Mouse (Mus musculus): ENCODE results near the gene Ctdsp2.

The Ctdsp2 gene

GRCm38 (mm10) chr10:126962966-126963330, 15.6 kb upstream of the Ctdsp2 start:
- DNase-seq (ENCODE audit: low spot score): no peak

- no peak for DNase-seq (ENCODE audit: low spot score)
These were observed 14.7 kb upstream of the Ctdsp2 start for GRCm38 (mm10) chr10:126963821-126964220.

DNA sequence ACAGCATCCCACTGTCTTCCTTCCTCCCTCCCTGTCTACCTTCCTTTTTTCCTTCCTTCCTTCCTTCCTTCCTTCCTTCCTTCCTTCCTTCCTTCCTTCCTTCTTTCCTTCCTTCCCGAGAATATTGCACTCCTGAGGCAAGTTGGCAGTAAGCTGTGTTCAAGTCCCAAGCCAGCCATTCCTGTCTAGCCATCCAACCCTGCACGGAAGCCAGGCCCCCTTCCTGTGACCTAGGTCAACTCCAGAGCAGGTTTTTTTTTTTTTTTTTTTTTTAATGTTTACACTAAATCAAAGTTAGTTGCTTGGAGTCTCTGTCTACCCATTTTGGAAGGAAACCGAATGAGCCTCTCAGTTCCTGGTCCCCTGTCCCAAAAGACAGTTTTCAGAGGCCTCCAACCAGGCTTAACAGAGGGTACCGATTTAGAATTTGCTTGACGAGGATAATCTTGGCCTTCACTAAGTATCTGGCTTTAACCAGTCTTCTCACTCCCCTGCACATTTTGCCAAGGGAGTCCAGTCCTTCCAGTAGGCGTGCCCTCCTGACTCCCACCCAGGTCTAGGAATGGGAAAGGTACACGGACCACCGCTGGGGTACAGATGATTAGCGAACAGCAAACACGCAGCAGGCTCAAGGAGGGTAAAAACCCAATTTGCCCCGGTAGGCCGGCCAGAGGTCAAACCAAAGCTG, 7.0 kb upstream of the Ctdsp2 start:
- DNase-seq (ENCODE audit: low spot score): no peak

DNA sequence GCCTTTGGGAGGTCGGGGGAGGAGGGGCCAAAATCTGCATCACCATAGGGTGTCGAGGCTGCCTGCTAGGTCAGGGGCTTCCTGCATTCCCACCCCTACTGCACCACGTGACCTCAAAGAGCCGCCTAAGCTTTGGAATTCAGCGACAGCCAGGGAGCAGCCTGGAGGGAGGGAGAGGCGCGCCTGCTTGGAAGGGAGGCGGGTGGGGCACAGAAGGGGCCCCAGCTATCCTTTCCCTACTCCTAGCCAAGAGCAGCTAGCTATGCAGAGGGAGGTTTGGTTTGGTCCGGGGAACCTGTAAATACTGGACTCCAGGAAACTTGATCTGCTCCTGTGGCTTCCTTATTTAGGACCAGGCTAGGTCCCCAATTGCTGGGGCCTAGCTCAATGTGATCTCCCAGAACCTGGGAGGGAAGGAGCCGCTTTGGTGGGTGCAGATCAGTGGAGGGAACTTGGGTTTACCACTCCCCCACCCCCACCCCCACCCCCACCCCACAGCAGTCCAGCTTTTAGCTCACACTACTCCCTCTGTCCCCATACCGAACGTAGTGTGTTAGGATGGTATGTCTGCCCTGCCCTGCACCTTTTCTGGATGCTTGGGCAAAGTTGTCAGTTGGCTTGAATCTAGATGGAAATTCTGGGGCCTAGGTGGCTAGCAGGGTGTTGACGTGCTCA, 6.3 kb upstream of the Ctdsp2 start:
- DNase-seq (ENCODE audit: low spot score): peak; percentile 93

- no peak for DNase-seq (ENCODE audit: low spot score)
These were observed 5.5 kb upstream of the Ctdsp2 start for GRCm38 (mm10) chr10:126972988-126973387.

DNA sequence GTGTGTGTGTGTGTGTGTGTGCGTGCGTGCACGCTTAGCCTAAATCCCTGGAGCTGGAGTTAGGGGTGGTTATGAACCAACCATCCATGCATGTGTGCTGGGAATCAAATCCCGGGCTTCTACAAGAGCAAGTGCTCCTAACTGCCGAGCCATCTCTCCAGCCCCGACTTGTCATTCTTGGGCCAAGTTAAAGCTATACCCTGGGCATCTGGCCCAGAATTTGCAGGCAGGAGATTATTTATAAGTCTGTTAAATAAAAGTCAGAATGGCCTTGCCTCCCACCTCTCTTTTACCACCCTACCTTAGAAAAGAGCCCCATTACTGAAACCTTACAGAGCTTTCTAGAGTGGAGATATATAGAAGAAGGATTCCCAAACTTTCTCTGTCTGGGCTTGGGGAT, 2.8 kb upstream of the Ctdsp2 start:
- DNase-seq (ENCODE audit: low spot score): no peak

GRCm38 (mm10) chr10:126977076-126977475, 1.4 kb upstream of the Ctdsp2 start:
- DNase-seq (ENCODE audit: low spot score): peak; percentile 43

GRCm38 (mm10) chr10:126979121-126979635, 661 bp downstream of the Ctdsp2 start:
- DNase-seq (ENCODE audit: low spot score): peak; percentile 40

DNA sequence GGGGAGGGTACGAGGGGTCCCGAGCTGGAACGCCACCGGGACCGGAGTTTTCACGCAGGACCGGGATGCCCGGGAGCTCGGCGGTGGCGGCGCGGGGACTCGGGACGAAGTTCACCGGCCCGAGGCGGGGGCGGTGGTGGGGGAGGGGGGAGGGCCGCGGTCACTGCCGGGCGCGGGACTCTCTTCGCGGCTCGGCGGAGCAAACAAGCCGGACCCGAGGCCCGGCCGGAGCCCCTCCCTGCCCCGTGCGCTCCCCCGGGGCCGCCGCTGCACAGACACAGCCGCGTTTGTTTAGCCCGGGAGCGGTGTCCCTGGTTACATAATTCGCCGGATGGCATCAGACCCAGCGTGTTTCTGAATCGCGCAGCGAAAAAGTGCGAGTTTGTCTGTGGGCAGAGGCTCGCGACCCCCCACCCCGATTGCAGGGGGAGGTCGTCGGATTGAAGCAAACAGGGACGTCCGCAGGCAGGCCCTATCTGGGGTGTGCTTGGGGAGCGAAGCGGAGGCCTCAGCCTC, 1.2 kb downstream of the Ctdsp2 start:
- DNase-seq (ENCODE audit: low spot score): peak; percentile 57

GRCm38 (mm10) chr10:126980221-126980932, 1.9 kb downstream of the Ctdsp2 start:
- DNase-seq (ENCODE audit: low spot score): peak; percentile 40

DNA sequence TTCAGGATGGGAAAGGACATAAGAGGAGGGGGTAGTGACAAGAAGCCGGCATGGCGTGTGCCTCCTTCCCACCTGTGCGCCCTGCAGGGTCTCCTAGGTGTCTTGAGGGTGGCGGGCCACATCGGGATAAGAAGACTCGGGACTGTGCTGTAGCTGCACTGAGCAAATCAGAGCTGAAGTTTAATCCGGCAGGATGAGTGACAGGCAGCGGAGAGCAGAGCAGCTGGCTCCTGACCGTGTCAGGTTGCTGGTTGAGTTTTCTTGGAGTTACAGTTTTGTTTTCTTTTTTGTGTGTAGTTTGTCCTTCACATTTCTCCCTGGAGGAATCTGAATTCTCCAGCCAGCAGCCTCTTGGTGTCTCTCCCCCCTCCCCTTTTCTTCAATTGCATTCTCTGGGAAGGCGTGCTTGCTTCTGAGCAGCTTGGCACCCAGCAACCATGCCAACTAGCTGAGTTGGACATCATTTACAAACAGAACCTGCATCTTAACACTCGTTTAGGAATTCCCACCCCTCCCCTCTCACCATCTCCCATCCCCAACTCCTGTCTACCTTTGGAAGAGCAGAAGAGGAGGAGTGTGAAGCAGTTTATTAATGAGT, 2.5 kb downstream of the Ctdsp2 start:
- no peak for DNase-seq (ENCODE audit: low spot score)

- no peak for DNase-seq (ENCODE audit: low spot score)
These were observed 3.2 kb downstream of the Ctdsp2 start for GRCm38 (mm10) chr10:126981746-126982145.

GRCm38 (mm10) chr10:126983193-126983725, 4.7 kb downstream of the Ctdsp2 start:
- no peak for DNase-seq (ENCODE audit: low spot score)

DNA sequence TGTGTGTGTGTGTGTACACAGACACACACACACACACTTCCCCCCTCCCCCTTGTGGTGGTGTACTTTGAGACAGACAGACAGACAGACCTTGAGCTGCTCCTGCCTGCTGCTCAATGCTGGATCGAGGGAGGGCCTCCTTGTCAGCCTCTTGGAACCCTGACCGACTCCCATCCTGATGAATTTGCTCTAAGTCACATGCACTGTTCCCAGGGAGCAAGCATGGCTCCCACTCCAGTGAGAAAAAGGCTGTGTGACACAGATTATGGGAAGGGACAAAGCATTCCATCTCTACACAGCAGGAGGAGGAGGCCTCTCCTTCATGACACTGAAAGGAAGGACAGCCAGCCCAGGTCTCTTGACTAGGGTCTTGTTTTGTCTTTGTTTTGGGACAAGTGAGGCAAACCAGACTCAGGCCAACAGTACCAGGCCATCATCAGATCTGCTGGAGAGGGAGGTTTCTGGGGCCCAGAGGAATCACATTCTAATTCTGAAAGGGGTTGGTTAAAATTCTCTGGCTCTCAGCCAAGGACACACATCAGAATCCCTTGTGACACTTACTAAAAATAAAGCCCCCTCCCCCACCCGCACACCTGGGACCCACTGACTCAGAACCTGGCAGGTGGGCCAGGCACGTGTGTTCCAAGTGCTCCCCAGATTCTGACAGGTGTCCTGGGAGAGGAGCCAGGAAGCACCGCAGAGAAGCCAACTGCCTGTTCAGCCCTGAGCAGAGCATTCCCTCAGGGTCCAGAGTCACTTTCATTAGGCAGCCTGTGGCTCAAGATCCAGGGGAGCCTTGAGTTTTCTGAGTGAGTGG, 5.9 kb downstream of the Ctdsp2 start:
- DNase-seq (ENCODE audit: low spot score): no peak

- no peak for DNase-seq (ENCODE audit: low spot score)
These were observed 6.6 kb downstream of the Ctdsp2 start for GRCm38 (mm10) chr10:126985127-126985526.

- DNase-seq (ENCODE audit: low spot score): no peak
These were observed 7.1 kb downstream of the Ctdsp2 start for GRCm38 (mm10) chr10:126985579-126985978.

- no peak for DNase-seq (ENCODE audit: low spot score)
These were observed 8.0 kb downstream of the Ctdsp2 start for GRCm38 (mm10) chr10:126986541-126986961.

- no peak for DNase-seq (ENCODE audit: low spot score)
These were observed 8.9 kb downstream of the Ctdsp2 start for GRCm38 (mm10) chr10:126987183-126988118.

DNA sequence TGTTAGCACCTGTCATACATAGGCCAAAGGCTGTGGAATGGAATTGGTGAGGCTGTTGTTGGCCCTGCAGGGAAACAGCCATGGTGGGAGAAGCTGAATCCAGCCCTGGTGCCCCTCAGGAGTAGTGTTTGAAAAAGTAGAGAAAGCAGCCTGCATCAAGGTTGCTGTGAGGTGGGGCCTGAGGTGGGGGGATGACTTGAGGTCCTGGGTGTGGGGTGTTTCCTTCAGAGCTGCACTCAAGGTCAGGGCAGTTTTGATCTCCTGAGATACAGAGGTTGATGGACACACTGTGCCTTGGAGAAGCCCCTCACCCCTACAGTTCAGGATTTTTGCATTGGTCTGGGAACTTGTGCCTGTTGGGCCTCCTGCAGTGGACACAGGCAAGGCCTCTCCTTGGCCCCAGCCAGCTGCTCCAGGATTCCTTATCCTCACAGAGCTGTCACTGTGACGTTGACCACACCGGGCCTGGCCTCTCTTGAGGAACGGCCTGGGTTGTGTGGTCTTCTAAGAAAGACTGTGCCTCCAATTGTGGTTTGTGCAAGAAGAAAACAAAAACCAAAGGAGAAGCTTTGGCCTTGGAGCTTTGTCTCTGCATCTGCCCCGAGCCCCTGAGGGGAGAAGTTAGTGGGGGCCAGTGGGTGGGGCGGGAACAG, 10.1 kb downstream of the Ctdsp2 start:
- DNase-seq (ENCODE audit: low spot score): no peak
